Mouse (Mus musculus) heart, adult 18-20 months (tissue): ENCODE data around the gene Ruvbl1. TPM values are rescaled to one million over a fixed set of nuclear protein-coding genes. Genes with fewer than 3 reads are reported as not detected.

ENCODE experiments used
- DNase-seq, 2 experiments: peaks; one replicate each; pipeline ENCODE4 v3.0.0; 2021 to 2022; ENCODE audit warnings: mixed read lengths in 1 of 2
- total RNA-seq, 2 experiments: library from RNA; stranded (reverse); gene quantifications; 2 replicates each; pipeline ENCODE4 v1.2.3; 2021

The Ruvbl1 gene
- total RNA-seq, 2 experiments from 2014 or later, result 17.6 to 18.1 TPM

- DNase-seq, result no peak
Observed at GRCm38 (mm10) chr6:88545397-88545790, 80.2 kb downstream of the Ruvbl1 start.

Other genes with a start within 250 kb of the Ruvbl1 start
- gene Dnajb8, start 243.1 kb upstream of the Ruvbl1 start, total RNA-seq, result not detected
- 1 to 10 TPM; 8.5 to 8.9 TPM for gene Eefsec, start 18.9 kb upstream of the Ruvbl1 start, total RNA-seq
- 10 to 100 TPM; 36.8 to 44.6 TPM for gene Sec61a1, start 53.5 kb downstream of the Ruvbl1 start, total RNA-seq
- 10 to 100 TPM; 42.6 to 44.1 TPM for gene Kbtbd12, start 172.5 kb downstream of the Ruvbl1 start, total RNA-seq